Mouse (Mus musculus): ENCODE measurements around the gene Ackr3. TPM values are rescaled to one million over a fixed set of nuclear protein-coding genes. Genes with fewer than 3 reads are reported as not detected.

The Ackr3 gene
- polyA plus RNA-seq, 1 experiment from 2014 or later, result 45.3 TPM

- ATAC-seq (replicated peaks; ENCODE audit: insufficient number of reproducible peaks, low FRiP score, low TSS enrichment), result no peak
- no peak overlapping the region for H3K27ac ChIP-seq (ENCODE audit: low read depth, low read length)
- 93% methylated on average over 12 of the region's 12 CpGs for WGBS (ENCODE audit: insufficient replicate concordance)
These were observed 10.2 kb downstream of the Ackr3 start for GRCm38 (mm10) chr1:90214021-90214420.

GRCm38 (mm10) chr1:90214926-90215325, 11.1 kb downstream of the Ackr3 start:
- no peak for ATAC-seq (replicated peaks; ENCODE audit: insufficient number of reproducible peaks, low FRiP score, low TSS enrichment)

More at GRCm38 (mm10) chr1:90214021-90214420, 10.2 kb downstream of the Ackr3 start:
- Histone ChIP-seq H3K27me3 (ENCODE audit: control insufficient read depth, insufficient read depth, low read length) (no peaks in the 10 kb centered on the region), H3K36me3 (ENCODE audit: control insufficient read depth, insufficient read depth, low read length) (peaks cover 14% of the 10 kb centered on the region), H3K4me1 (ENCODE audit: control insufficient read depth, insufficient read depth, low read length) (peaks cover 5% of the 10 kb centered on the region), H3K4me3 (ENCODE audit: low read depth, low read length) (no peak overlapping the region), H3K9me3 (replicated peaks; ENCODE audit: control insufficient read depth, low read length) (no peaks in the 10 kb centered on the region), H3K9ac (ENCODE audit: low read depth, low read length) (no peak overlapping the region), H3K4me2 (no peak overlapping the region)

GRCm38 (mm10) chr1:90215881-90216280, 12.1 kb downstream of the Ackr3 start:
- Histone ChIP-seq H3K27ac (ENCODE audit: low read depth, low read length) (no peak overlapping the region), H3K4me1 (ENCODE audit: control insufficient read depth, insufficient read depth, low read length) (peaks cover 10% of the 10 kb centered on the region), H3K9ac (ENCODE audit: low read depth, low read length) (no peak overlapping the region), H3K27me3 (ENCODE audit: control insufficient read depth, insufficient read depth, low read length) (no peaks in the 10 kb centered on the region), H3K9me3 (replicated peaks; ENCODE audit: control insufficient read depth, low read length) (no peaks in the 10 kb centered on the region), H3K36me3 (ENCODE audit: control insufficient read depth, insufficient read depth, low read length) (peaks cover 14% of the 10 kb centered on the region), H3K4me2 (no peak overlapping the region), H3K4me3 (ENCODE audit: low read depth, low read length) (no peak overlapping the region)
- WGBS (ENCODE audit: insufficient replicate concordance), result 46% methylated on average over 2 of the region's 2 CpGs
- ATAC-seq (replicated peaks; ENCODE audit: insufficient number of reproducible peaks, low FRiP score, low TSS enrichment), result no peak

More at GRCm38 (mm10) chr1:90214926-90215325, 11.1 kb downstream of the Ackr3 start:
- H3K27me3 ChIP-seq (ENCODE audit: control insufficient read depth, insufficient read depth, low read length), result no peaks in the 10 kb centered on the region
- H3K9me3 ChIP-seq (replicated peaks; ENCODE audit: control insufficient read depth, low read length), result no peaks in the 10 kb centered on the region
- peaks cover 8% of the 10 kb centered on the region for H3K4me1 ChIP-seq (ENCODE audit: control insufficient read depth, insufficient read depth, low read length)
- no peak overlapping the region for H3K27ac ChIP-seq (ENCODE audit: low read depth, low read length)
- peaks cover 14% of the 10 kb centered on the region for H3K36me3 ChIP-seq (ENCODE audit: control insufficient read depth, insufficient read depth, low read length)
- no peak overlapping the region for H3K4me2 ChIP-seq
- WGBS (ENCODE audit: insufficient replicate concordance), result 90% methylated on average over 6 of the region's 6 CpGs
- H3K9ac ChIP-seq (ENCODE audit: low read depth, low read length), result no peak overlapping the region
- H3K4me3 ChIP-seq (ENCODE audit: low read depth, low read length), result no peak overlapping the region

- Histone ChIP-seq H3K36me3 (ENCODE audit: control insufficient read depth, insufficient read depth, low read length) (peaks cover 14% of the 10 kb centered on the region), H3K27me3 (ENCODE audit: control insufficient read depth, insufficient read depth, low read length) (no peaks in the 10 kb centered on the region), H3K4me1 (ENCODE audit: control insufficient read depth, insufficient read depth, low read length) (peaks cover 10% of the 10 kb centered on the region), H3K4me2 (no peak overlapping the region), H3K4me3 (ENCODE audit: low read depth, low read length) (no peak overlapping the region), H3K9me3 (replicated peaks; ENCODE audit: control insufficient read depth, low read length) (no peaks in the 10 kb centered on the region), H3K9ac (ENCODE audit: low read depth, low read length) (no peak overlapping the region), H3K27ac (ENCODE audit: low read depth, low read length) (no peak overlapping the region)
- 77% methylated on average over 1 of the region's 1 CpGs for WGBS (ENCODE audit: insufficient replicate concordance)
- no peak for ATAC-seq (replicated peaks; ENCODE audit: insufficient number of reproducible peaks, low FRiP score, low TSS enrichment)
These were observed 12.6 kb downstream of the Ackr3 start for GRCm38 (mm10) chr1:90216395-90216794.

GRCm38 (mm10) chr1:90220280-90220679, 16.5 kb downstream of the Ackr3 start:
- no peaks in the 10 kb centered on the region for H3K36me3 ChIP-seq (ENCODE audit: control insufficient read depth, insufficient read depth, low read length)
- WGBS (ENCODE audit: insufficient replicate concordance), result 16% methylated on average over 9 of the region's 9 CpGs
- H3K4me2 ChIP-seq, result no peak overlapping the region
- H3K9ac ChIP-seq (ENCODE audit: low read depth, low read length), result no peak overlapping the region
- no peaks in the 10 kb centered on the region for H3K9me3 ChIP-seq (replicated peaks; ENCODE audit: control insufficient read depth, low read length)
- H3K27me3 ChIP-seq (ENCODE audit: control insufficient read depth, insufficient read depth, low read length), result no peaks in the 10 kb centered on the region
- peaks cover 16% of the 10 kb centered on the region for H3K4me1 ChIP-seq (ENCODE audit: control insufficient read depth, insufficient read depth, low read length)
- ATAC-seq (replicated peaks; ENCODE audit: insufficient number of reproducible peaks, low FRiP score, low TSS enrichment), result no peak
- no peak overlapping the region for H3K4me3 ChIP-seq (ENCODE audit: low read depth, low read length)
- peak overlapping the region; percentile 58; the same call in 1 of the 2 replicates for H3K27ac ChIP-seq (ENCODE audit: low read depth, low read length)

GRCm38 (mm10) chr1:90220844-90221243, 17.1 kb downstream of the Ackr3 start:
- H3K27ac ChIP-seq (ENCODE audit: low read depth, low read length), result peak overlapping the region; percentile 58; the same call in 1 of the 2 replicates
- no peak overlapping the region for H3K4me2 ChIP-seq
- H3K4me1 ChIP-seq (ENCODE audit: control insufficient read depth, insufficient read depth, low read length), result peaks cover 21% of the 10 kb centered on the region
- no peaks in the 10 kb centered on the region for H3K36me3 ChIP-seq (ENCODE audit: control insufficient read depth, insufficient read depth, low read length)
- no peak overlapping the region for H3K4me3 ChIP-seq (ENCODE audit: low read depth, low read length)
- no peaks in the 10 kb centered on the region for H3K9me3 ChIP-seq (replicated peaks; ENCODE audit: control insufficient read depth, low read length)
- whole genome bisulfite sequencing (ENCODE audit: insufficient replicate concordance), result 66% methylated on average over 4 of the region's 4 CpGs
- H3K9ac ChIP-seq (ENCODE audit: low read depth, low read length), result no peak overlapping the region
- H3K27me3 ChIP-seq (ENCODE audit: control insufficient read depth, insufficient read depth, low read length), result no peaks in the 10 kb centered on the region
- ATAC-seq (replicated peaks; ENCODE audit: insufficient number of reproducible peaks, low FRiP score, low TSS enrichment), result no peak

- 77% methylated on average over 18 of the region's 18 CpGs for WGBS (ENCODE audit: insufficient replicate concordance)
- ATAC-seq (replicated peaks; ENCODE audit: insufficient number of reproducible peaks, low FRiP score, low TSS enrichment), result no peak
- H3K4me3 ChIP-seq (ENCODE audit: low read depth, low read length), result no peak overlapping the region
- H3K27me3 ChIP-seq (ENCODE audit: control insufficient read depth, insufficient read depth, low read length), result no peaks in the 10 kb centered on the region
- peaks cover 25% of the 10 kb centered on the region for H3K4me1 ChIP-seq (ENCODE audit: control insufficient read depth, insufficient read depth, low read length)
- H3K27ac ChIP-seq (ENCODE audit: low read depth, low read length), result no peak overlapping the region
- H3K9ac ChIP-seq (ENCODE audit: low read depth, low read length), result no peak overlapping the region
- H3K4me2 ChIP-seq, result no peak overlapping the region
- H3K9me3 ChIP-seq (replicated peaks; ENCODE audit: control insufficient read depth, low read length), result no peaks in the 10 kb centered on the region
- no peaks in the 10 kb centered on the region for H3K36me3 ChIP-seq (ENCODE audit: control insufficient read depth, insufficient read depth, low read length)
These were observed 18.1 kb downstream of the Ackr3 start for GRCm38 (mm10) chr1:90221811-90222361.

GRCm38 (mm10) chr1:90222427-90222901, 18.7 kb downstream of the Ackr3 start:
- 82% methylated on average over 17 of the region's 17 CpGs for WGBS (ENCODE audit: insufficient replicate concordance)
- no peaks in the 10 kb centered on the region for H3K36me3 ChIP-seq (ENCODE audit: control insufficient read depth, insufficient read depth, low read length)
- H3K4me2 ChIP-seq, result no peak overlapping the region
- ATAC-seq (replicated peaks; ENCODE audit: insufficient number of reproducible peaks, low FRiP score, low TSS enrichment), result no peak
- no peak overlapping the region for H3K9ac ChIP-seq (ENCODE audit: low read depth, low read length)
- H3K4me1 ChIP-seq (ENCODE audit: control insufficient read depth, insufficient read depth, low read length), result peaks cover 29% of the 10 kb centered on the region
- no peaks in the 10 kb centered on the region for H3K9me3 ChIP-seq (replicated peaks; ENCODE audit: control insufficient read depth, low read length)
- no peak overlapping the region for H3K4me3 ChIP-seq (ENCODE audit: low read depth, low read length)
- no peak overlapping the region for H3K27ac ChIP-seq (ENCODE audit: low read depth, low read length)
- H3K27me3 ChIP-seq (ENCODE audit: control insufficient read depth, insufficient read depth, low read length), result no peaks in the 10 kb centered on the region

GRCm38 (mm10) chr1:90223006-90223405, 19.2 kb downstream of the Ackr3 start:
- Histone ChIP-seq H3K4me1 (ENCODE audit: control insufficient read depth, insufficient read depth, low read length) (peaks cover 35% of the 10 kb centered on the region), H3K9me3 (replicated peaks; ENCODE audit: control insufficient read depth, low read length) (no peaks in the 10 kb centered on the region), H3K27ac (ENCODE audit: low read depth, low read length) (no peak overlapping the region), H3K4me3 (ENCODE audit: low read depth, low read length) (no peak overlapping the region), H3K27me3 (ENCODE audit: control insufficient read depth, insufficient read depth, low read length) (no peaks in the 10 kb centered on the region), H3K36me3 (ENCODE audit: control insufficient read depth, insufficient read depth, low read length) (no peaks in the 10 kb centered on the region), H3K9ac (ENCODE audit: low read depth, low read length) (no peak overlapping the region), H3K4me2 (no peak overlapping the region)
- ATAC-seq (replicated peaks; ENCODE audit: insufficient number of reproducible peaks, low FRiP score, low TSS enrichment), result no peak
- 71% methylated on average over 2 of the region's 2 CpGs for WGBS (ENCODE audit: insufficient replicate concordance)

Measured in heart, embryonic 11.5 days (tissue).